Comparison of ENCODE assay signal across 7 mouse cellular contexts in the genomic region with DNA sequence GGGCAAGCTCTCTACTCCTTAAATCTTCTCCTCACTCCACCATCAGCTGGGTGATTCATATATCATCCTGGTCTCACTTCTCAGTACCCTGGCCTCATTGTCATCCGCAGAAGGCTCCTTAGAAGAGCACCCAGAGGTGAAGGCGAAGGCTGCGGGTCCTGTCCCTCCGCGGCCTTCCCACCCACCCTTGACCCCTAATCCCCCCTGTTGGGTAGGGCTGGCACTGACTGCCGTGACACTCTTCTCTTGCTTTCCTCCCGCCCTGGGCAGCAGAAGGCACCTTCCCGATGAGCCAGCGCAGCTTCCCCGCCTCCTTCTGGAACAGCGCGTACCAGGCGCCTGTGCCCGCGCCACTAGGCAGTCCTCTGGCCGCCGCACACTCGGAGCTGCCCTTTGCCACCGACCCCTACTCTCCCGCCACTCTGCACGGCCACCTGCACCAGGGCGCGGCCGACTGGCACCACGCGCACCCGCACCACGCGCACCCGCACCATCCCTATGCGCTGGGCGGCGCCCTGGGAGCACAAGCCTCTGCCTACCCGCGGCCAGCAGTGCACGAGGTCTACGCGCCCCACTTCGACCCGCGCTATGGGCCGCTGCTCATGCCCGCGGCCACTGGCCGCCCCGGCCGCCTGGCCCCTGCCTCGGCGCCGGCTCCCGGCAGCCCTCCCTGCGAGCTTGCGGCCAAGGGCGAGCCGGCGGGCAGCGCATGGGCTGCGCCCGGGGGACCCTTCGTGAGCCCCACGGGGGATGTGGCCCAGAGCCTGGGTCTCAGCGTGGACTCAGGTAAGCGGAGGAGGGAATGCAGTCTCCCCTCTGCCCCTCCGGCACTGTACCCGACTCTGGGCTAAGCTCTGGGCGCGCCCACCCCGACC. TPM values are rescaled to one million over a fixed set of nuclear protein-coding genes. Genes with fewer than 3 reads are reported as not detected.
DNase-seq lines count a peak whose midpoint lies in the region; ATAC-seq and TF ChIP-seq lines count a peak whose summit lies in the region.

No protein-coding gene starts in this region.

- H3K4me3 ChIP-seq in liver, embryonic 12.5 days: peak overlapping the region; percentile 7; the same call in 1 of the 2 replicates
- H3K4me3 ChIP-seq in liver, postnatal 0 days (ENCODE audit: low read depth, low read length): no peak overlapping the region
- H3K4me3 ChIP-seq in forebrain, embryonic 11.5 days (ENCODE audit: low read depth, low read length): peak overlapping the region; percentile 37
- peak overlapping the region; percentile 45 for H3K4me3 ChIP-seq in hindbrain, postnatal 0 days (ENCODE audit: low read length)
- H3K4me3 ChIP-seq in neural tube, embryonic 15.5 days (replicated peaks): peak overlapping the region; percentile 46

- H3K9ac ChIP-seq in liver, embryonic 12.5 days: no peak overlapping the region
- no peak overlapping the region for H3K9ac ChIP-seq in liver, postnatal 0 days (replicated peaks)
- peak overlapping the region; percentile 41; the same call in 1 of the 2 replicates for H3K9ac ChIP-seq in forebrain, embryonic 11.5 days (ENCODE audit: low read length)
- peak overlapping the region; percentile 43 for H3K9ac ChIP-seq in hindbrain, postnatal 0 days (replicated peaks; ENCODE audit: low read length)
- H3K9ac ChIP-seq in neural tube, embryonic 15.5 days (replicated peaks): peak overlapping the region; percentile 29

- H3K4me1 ChIP-seq in liver, embryonic 12.5 days: no peaks in the 10 kb centered on the region
- no peaks in the 10 kb centered on the region for H3K4me1 ChIP-seq in liver, postnatal 0 days (ENCODE audit: insufficient read depth)
- H3K4me1 ChIP-seq in forebrain, embryonic 11.5 days (replicated peaks; ENCODE audit: control insufficient read depth, insufficient read depth, low read length): peaks cover 8% of the 10 kb centered on the region
- H3K4me1 ChIP-seq in hindbrain, postnatal 0 days (ENCODE audit: insufficient read depth, low read length): peaks cover 6% of the 10 kb centered on the region; the same call in 1 of the 2 replicates
- H3K4me1 ChIP-seq in neural tube, embryonic 15.5 days: peaks cover 21% of the 10 kb centered on the region

- no peak overlapping the region for H3K27ac ChIP-seq in liver, embryonic 12.5 days
- no peak overlapping the region for H3K27ac ChIP-seq in liver, postnatal 0 days (ENCODE audit: low read depth)
- no peak overlapping the region for H3K27ac ChIP-seq in forebrain, embryonic 11.5 days (ENCODE audit: low read depth, low read length)
- no peak overlapping the region for H3K27ac ChIP-seq in hindbrain, postnatal 0 days
- H3K27ac ChIP-seq in neural tube, embryonic 15.5 days (replicated peaks): no peak overlapping the region

- no peaks in the 10 kb centered on the region for H3K9me3 ChIP-seq in liver, embryonic 12.5 days (replicated peaks)
- H3K9me3 ChIP-seq in liver, postnatal 0 days (ENCODE audit: low read length): no peaks in the 10 kb centered on the region
- no peaks in the 10 kb centered on the region for H3K9me3 ChIP-seq in forebrain, embryonic 11.5 days (ENCODE audit: control insufficient read depth, low read length)
- H3K9me3 ChIP-seq in hindbrain, postnatal 0 days (ENCODE audit: low read length): no peaks in the 10 kb centered on the region
- H3K9me3 ChIP-seq in neural tube, embryonic 15.5 days (replicated peaks): no peaks in the 10 kb centered on the region

- peak overlapping the region; percentile 52 for H3K4me2 ChIP-seq in liver, embryonic 12.5 days
- H3K4me2 ChIP-seq in liver, postnatal 0 days (ENCODE audit: low read depth, low read length): no peak overlapping the region
- H3K4me2 ChIP-seq in forebrain, embryonic 11.5 days (ENCODE audit: low read depth, low read length, severe bottlenecking): peak overlapping the region; percentile 80
- H3K4me2 ChIP-seq in hindbrain, postnatal 0 days (ENCODE audit: low read depth, low read length): peak overlapping the region; percentile 83
- H3K4me2 ChIP-seq in neural tube, embryonic 15.5 days: peak overlapping the region; percentile 92

- no peak for TF ChIP-seq EP300 in liver, postnatal 0 days (IDR thresholded peaks at IDR 0.05; ENCODE audit: low read depth)

- H3K36me3 ChIP-seq in liver, embryonic 12.5 days: no peaks in the 10 kb centered on the region
- H3K36me3 ChIP-seq in liver, postnatal 0 days (replicated peaks; ENCODE audit: insufficient read depth, low read length): no peaks in the 10 kb centered on the region
- H3K36me3 ChIP-seq in forebrain, embryonic 11.5 days (ENCODE audit: control insufficient read depth, insufficient read depth, low read length): no peaks in the 10 kb centered on the region
- H3K36me3 ChIP-seq in hindbrain, postnatal 0 days (ENCODE audit: insufficient read depth, low read length): no peaks in the 10 kb centered on the region
- H3K36me3 ChIP-seq in neural tube, embryonic 15.5 days: no peaks in the 10 kb centered on the region

- ATAC-seq in liver, embryonic 12.5 days: 0 out of 2 replicates have a peak, but pooled peaks have one; percentile 18
- no peak for ATAC-seq in liver, postnatal 0 days
- ATAC-seq in forebrain, embryonic 11.5 days (replicated peaks; ENCODE audit: low FRiP score): peak; percentile 57
- peak; percentile 72 for ATAC-seq in hindbrain, postnatal 0 days
- peak; percentile 52 for ATAC-seq in neural tube, embryonic 15.5 days (ENCODE audit: low FRiP score)

- no peak for DNase-seq in liver, postnatal 0 days
- DNase-seq in forebrain, embryonic 11.5 days (ENCODE audit: low spot score): peak; percentile 71
- no peak for DNase-seq in hindbrain, postnatal 0 days (ENCODE audit: low spot score)
- DNase-seq in thymus, postnatal 0 days (ENCODE audit: low spot score): no peak
- no peak for DNase-seq in right cerebral cortex, postnatal 4 days

- 3% methylated on average over 65 of the region's 68 CpGs for WGBS in liver, embryonic 12.5 days (ENCODE audit: insufficient replicate concordance)
- 4% methylated on average over 55 of the region's 68 CpGs for WGBS in liver, postnatal 0 days (ENCODE audit: insufficient replicate concordance)
- 1% methylated on average over 60 of the region's 68 CpGs for WGBS in forebrain, embryonic 11.5 days
- WGBS in hindbrain, postnatal 0 days: 3% methylated on average over 52 of the region's 68 CpGs
- 2% methylated on average over 66 of the region's 68 CpGs for WGBS in neural tube, embryonic 15.5 days

- peaks cover 90% of the 10 kb centered on the region for H3K27me3 ChIP-seq in liver, embryonic 12.5 days (replicated peaks)
- H3K27me3 ChIP-seq in liver, postnatal 0 days (ENCODE audit: insufficient read depth, low read length): peaks cover 65% of the 10 kb centered on the region
- peaks cover 74% of the 10 kb centered on the region for H3K27me3 ChIP-seq in forebrain, embryonic 11.5 days (ENCODE audit: control insufficient read depth, insufficient read depth, low read length)
- H3K27me3 ChIP-seq in hindbrain, postnatal 0 days (ENCODE audit: insufficient read depth, low read length): peaks cover 69% of the 10 kb centered on the region
- peaks cover 94% of the 10 kb centered on the region for H3K27me3 ChIP-seq in neural tube, embryonic 15.5 days (replicated peaks)

- no peak for TF ChIP-seq CTCF in liver, postnatal 0 days (IDR thresholded peaks at IDR 0.05; ENCODE audit: low read depth)
- TF ChIP-seq CTCF in hindbrain, postnatal 0 days (IDR thresholded peaks at IDR 0.05; ENCODE audit: low read depth): no peak

RNA-seq across cellular contexts. Expression of gene Vgll2, which starts 5.1 kb away (rescaled TPM):
- polyA plus RNA-seq in liver, embryonic 12.5 days (2016; fragmentation: Nextera tagmentation; extraction: Ambion mirVana): 0.31 and 0.69 TPM in 2 replicates
- polyA plus RNA-seq in liver, postnatal 0 days (2015; fragmentation: Nextera tagmentation; extraction: Ambion mirVana): 0.57 TPM in 1 of 2 replicates, not detected in the other
- 0.64 and 1.0 TPM in 2 replicates for polyA plus RNA-seq in forebrain, embryonic 11.5 days (2014; fragmentation: Nextera tagmentation; extraction: Ambion mirVana)
- not detected in 2 replicates for total RNA-seq in hindbrain, postnatal 0 days (2014; rRNA removed)
- 0.14 and 0.15 TPM in 2 replicates for polyA plus RNA-seq in hindbrain, postnatal 0 days (2015; fragmentation: Nextera tagmentation; extraction: Ambion mirVana)
- 1.9 and 3.1 TPM in 2 replicates for polyA plus RNA-seq in neural tube, embryonic 15.5 days (2015; fragmentation: Nextera tagmentation; extraction: Ambion mirVana)
- polyA plus RNA-seq in thymus, postnatal 0 days (2015; fragmentation: Nextera tagmentation; extraction: Ambion mirVana): 0.19 and 0.40 TPM in 2 replicates

Comparison
In these comparisons a context has a peak if more than half of its experiments do, and no peak if none do; other contexts are left out.
1. H3K9ac ChIP-seq: peak in forebrain, embryonic 11.5 days (single experiment), hindbrain, postnatal 0 days (single experiment) and neural tube, embryonic 15.5 days (single experiment); none in liver, embryonic 12.5 days (single experiment) and liver, postnatal 0 days (single experiment).